Mouse (Mus musculus): ENCODE data around the gene Ptprd. TPM values are rescaled to one million over a fixed set of nuclear protein-coding genes. Genes with fewer than 3 reads are reported as not detected.

Gene Ptprd
- polyA plus RNA-seq, 1 experiment, result 7.8 TPM

DNA sequence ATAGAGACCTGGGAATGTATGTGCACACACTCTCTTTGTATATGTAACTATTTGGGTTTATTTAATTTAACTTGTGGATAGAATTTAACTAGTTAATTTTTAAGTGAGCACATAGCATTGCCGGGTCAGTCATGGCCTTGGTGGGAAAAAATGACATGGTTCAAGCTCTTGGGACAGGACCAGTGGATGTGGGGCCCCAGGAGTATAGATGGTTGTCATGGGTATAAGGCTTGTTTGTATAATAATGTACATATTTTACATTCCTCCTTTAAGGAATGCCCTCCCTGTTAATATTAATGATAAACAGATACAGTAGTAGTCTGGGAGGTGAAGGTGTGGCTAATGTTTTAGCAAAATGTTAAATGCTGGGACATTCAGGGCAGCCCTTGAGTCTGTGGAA, 962.8 kb downstream of the Ptprd start:
- DNase-seq (ENCODE audit: low read depth), result no peak

DNA sequence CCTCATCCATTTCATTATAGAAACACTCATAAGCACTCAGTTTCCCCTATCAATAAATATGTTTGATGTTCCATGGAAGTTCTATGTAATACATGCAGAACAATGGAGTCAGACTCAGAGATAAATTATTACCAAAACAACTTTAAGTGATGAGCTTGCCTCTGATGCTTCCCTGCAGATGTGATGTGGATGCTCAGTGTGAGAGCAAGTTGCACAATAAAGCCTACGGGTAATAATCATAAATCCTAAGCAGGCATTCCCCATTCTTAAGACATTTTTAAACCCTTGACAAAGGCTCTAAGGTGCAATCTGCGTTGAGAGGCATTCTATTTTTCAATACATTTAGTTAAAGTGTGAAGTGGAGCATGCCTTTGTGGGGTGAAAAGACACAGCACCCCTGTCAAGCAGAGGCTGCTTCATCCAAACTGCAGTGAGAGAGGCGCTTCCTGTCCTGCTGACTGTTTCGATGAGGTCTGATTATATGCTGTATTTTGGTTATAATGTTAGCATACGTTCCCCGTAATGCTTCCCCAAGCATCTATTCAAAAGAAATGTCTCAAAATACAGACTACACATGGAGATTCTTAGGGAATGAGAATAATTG, 969.8 kb downstream of the Ptprd start:
- DNase-seq (ENCODE audit: low read depth), result no peak

DNA sequence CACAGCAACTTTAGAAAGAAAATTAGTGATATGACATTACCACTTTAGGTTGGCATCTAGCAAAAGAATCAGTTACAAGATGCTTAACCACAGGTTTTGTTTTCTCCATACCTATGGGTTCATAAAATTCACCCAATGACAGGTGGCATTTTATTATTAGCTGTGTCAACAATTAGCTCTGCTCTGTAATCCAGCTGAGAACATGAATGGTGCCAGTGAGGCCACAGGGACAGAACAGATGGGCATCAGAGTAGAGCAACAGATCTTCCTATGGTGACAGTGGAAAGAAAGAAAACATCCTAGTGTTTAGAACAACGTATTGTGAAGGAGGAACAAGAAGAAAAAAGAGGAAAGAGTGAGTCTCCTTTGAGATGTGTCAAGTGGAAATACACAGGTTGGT, 973.6 kb downstream of the Ptprd start:
- no peak for DNase-seq (ENCODE audit: low read depth)

DNA sequence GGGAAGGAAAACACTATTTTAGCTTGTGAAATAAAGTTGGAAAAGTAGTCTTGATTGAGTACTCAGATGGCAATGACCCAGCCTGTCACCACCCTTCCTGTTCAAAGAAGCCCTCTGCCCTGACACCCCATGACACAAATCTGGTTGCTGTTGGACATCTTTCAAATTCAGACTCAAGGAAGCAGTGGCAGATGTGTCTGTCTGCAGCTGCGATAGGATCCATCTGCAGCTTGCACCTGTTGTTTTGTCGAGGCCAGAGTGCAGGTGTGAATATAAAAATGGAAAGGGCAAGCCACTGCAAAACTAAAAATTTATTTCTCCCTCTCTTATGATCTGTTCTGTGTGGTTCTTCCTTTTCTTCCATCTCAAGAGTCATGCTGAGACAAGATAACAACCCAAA, 978.5 kb downstream of the Ptprd start:
- no peak for DNase-seq (ENCODE audit: low read depth)

DNA sequence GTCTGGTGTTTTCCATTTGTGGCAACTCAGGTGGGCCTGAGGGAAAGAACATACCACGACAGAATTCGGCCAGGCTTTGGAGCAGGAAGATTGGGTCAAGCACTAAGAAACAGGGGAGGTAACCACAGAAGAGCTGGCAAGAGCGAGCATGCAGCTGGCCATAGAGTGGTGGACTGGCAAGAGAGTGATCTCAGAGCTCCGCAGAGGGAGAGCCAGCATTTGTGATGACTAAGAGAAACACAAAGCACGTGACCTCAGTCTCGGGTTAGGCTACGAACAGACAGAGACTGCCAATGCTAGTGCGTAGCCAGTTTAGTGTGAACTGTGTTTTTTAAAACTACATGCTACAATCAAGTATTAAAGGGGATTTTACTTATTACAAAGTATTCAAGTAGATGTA, 1042.9 kb downstream of the Ptprd start:
- DNase-seq (ENCODE audit: low read depth), result no peak

DNA sequence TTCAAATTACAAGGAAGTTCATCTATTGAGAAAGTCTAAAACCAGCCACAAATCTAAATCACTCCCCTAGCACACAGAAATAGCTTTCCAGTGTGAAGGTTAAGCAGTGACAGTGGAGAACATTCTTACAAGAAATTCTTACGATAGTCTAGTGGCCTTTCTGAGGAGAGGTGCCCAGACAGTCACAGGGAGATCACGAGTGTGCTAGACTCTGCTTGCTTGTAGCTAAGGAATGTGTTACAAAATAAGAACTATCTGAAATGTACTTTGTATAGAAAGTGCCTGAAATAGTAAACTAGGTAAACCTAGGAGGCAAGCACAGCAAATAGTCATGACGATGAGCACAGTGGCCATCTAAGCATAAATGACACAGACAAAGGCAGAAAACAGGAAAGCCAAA, 1054.2 kb downstream of the Ptprd start:
- no peak for DNase-seq (ENCODE audit: low read depth)

DNA sequence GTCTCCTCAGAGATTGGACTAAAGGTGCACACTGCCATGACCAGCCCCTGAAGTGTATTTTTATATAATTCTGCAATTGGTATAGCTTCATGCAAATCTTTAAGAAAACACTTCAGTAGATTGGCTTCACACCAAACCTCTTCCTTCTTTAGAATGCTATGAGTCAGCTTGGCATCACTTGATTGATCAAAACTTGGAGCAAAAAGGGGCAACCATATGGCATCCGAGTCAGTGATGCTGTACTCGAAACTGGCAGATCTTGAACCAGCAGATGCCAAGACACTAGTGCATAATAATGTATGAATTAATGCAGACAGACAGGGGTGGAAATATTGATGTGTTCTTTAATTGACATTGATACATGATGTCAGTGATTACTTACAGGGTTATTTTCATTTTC, 1056.2 kb downstream of the Ptprd start:
- no peak for DNase-seq (ENCODE audit: low read depth)

DNA sequence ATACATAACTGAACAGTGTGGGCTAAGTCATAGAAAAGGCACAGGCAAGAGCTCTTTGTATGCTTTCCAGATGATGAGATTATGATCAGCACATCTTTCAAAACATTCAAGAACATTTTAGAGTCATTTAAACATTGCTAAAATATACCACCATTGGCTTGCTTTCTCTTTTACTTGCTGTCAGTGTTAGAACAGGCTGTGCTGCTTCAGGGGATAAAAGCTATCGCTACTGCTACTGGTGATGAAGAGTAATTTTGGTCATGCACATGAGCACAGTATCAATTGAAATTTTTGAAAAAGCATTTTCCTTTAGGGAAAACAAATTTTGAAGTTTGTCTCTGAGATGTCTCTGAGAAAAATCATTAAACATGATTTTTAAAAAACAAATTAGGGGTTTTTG, 1056.7 kb downstream of the Ptprd start:
- DNase-seq (ENCODE audit: low read depth), result no peak

DNA sequence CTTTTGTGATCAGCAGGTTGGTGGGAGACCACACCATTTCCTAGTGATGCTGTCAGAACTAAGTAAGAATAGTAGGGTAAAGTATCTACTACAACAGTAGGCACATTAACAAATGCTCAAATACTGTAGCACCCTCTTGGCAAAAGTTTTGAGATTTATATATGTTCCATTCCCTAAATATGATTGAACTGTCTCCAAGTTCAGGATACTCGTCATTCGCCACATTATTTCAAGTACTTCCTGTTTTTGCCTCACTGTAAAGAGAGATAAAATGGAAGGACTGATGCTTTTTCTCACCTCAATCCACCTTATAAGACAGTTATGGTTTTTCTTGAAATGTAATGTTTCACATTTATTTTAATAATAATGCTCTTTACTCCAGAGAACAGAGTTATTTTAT, 1086.9 kb downstream of the Ptprd start:
- no peak for DNase-seq (ENCODE audit: low read depth)

DNA sequence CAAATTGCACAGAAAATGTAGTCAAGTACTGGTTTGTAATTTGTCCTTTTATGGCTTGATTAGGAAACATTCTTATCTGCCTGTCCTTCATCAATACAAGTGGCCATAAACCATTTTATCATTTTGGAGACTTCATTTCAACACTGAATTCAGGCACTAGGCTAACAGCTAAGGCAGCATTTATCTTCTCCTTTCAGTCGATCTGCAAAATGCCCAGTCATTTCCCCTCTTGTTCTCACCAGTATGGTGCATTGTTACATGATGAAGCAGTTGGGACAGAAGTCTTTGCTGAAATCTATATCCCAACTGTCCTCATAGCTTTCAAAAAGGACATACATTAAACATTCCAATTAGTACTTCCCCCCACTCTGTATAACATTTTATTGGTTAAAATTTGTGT, 1100.9 kb downstream of the Ptprd start:
- DNase-seq (ENCODE audit: low read depth), result no peak

DNA sequence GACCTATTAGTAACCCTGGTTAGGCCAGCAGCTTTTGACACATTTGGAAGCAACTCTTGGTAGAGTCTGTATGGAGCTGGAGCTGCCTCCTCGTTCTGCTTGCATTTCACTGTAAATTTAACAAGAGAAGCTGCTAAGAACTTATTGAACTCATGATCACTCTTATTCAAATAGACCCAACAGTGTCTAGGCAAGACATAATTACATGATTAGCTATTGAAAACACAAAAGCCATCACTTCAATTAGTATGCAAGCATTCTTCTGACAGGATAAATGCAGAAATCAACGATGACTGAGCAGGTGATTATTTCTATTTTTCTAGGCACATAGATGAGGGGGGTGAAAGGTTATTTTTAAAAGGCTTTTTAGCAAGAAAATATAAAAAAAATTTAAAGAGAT, 1104.5 kb downstream of the Ptprd start:
- DNase-seq (ENCODE audit: low read depth), result no peak

DNA sequence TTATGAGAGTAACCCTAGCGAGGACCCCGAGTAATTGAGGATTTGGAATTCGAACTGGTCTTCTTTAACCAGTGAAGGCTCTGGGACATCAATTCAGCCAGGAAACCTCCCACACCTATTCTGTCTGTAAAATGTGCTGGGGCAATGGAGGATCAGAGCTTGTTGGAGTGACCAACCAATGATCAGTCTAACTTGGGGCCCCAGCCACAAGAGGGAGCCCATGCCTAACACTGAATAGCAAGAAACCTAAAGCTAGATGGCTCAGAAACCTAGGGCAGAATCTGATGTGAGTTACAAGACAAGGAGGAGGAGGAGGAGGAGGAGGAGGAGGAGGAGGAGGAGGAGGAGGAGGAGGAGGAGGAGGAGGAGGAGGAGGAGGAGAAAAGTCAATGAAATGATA, 1128.6 kb downstream of the Ptprd start:
- no peak for DNase-seq (ENCODE audit: low read depth)

DNA sequence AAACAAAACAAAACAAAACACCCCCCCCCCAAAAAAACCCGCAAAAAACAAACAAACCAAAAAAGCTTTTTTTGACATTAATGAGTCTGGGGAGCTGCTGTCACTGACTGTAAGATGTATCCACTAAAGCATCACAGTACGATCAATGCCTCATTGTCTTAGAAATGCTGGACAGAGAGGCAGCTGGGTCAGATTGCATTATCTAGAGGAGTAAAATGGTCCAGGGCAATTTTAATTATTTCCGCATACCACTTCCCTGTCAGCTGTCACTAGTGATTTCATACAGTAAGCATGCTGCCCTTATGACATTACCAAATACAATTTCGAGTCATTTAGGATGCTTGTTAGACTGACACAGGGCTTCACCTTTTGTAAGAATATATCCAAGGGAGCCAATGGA, 1134.2 kb downstream of the Ptprd start:
- no peak for DNase-seq (ENCODE audit: low read depth)

DNA sequence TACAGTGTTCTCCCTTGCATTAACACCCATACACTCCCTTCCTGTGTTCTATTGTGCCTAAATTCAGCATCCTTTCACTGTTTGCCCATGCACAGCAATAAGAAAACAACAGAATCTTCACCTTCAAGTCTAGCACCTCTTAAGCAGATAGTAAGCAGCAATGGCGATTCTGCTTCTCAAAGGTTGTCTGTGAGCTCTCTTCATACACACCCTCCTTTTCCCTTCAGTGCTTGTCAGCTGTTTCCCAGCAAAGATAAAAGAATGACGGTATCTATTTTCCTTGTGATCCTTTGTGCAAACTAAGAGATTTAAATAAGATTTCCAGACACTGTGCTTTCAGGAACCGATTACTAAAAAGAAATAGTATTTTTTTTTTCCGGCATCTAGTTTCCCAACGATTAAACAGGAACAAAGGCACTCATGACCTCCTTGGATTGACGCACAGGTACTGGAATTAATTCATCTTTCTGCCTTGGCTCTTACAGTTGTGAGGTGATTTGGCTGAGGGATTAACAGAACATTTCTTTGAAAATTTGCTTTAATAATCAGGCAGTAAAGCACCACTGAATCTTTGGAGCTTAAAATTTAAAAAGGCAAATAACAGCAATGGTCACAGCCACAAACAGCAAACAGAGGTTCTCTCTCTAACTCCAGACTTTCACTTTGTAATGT, 1161.1 kb downstream of the Ptprd start:
- no peak for DNase-seq (ENCODE audit: low read depth)

DNA sequence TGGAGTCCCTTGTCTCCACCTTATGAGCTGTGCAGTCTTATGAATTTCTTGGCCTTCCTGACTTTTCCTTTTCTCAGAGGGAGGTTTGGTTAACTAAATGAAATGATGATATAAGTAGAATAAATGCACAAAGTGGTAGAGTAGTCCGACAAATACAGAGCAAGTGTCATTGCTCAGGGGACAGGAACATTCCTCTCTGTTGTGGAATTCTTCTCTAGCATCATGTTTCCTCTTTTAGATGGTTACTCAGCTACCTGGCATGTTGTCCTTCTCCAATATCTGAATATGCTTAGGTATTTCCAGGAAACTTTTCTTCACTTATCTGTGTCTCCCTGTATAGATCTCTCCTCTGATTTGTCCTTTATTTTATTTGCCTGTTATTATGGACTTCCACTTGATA, 1207.3 kb downstream of the Ptprd start:
- no peak for DNase-seq (ENCODE audit: low read depth)

DNA sequence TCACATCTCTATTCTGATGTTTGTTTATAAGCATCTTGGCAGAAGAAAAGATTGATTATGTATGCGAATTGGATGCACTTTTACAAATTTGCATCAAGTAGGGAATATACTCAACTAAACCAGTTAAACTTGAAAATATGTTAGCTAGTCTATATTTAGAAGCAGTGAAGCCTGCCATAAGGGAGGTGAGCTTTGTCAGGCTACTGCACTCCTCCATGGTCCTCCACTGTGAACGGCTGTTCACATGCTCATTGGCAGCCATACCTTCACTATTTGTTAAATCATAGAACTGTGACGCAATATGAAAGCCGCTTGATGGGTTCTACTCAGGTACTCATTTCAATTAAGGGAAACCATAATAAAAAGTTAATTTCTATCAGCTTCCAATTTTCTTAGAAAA, 1215.6 kb downstream of the Ptprd start:
- no peak for DNase-seq (ENCODE audit: low read depth)

DNA sequence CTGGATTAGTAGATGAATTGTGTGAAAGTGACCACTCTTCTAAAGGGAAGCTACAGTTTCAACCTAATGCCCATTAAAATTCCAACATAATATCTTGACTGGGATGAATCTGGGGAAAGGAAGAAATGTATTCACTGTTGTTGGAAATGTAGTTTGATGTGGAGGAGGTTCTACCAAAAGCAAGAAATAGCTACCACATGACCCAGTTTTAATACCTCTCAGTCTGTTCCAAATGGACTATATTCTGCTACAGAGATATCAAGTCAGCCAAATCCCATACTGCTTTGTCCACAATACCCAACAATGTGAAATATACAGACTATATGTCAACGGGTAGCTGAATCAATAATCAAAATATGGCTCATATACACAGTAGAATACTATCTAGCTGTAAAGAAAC, 1221.8 kb downstream of the Ptprd start:
- no peak for DNase-seq (ENCODE audit: low read depth)

DNA sequence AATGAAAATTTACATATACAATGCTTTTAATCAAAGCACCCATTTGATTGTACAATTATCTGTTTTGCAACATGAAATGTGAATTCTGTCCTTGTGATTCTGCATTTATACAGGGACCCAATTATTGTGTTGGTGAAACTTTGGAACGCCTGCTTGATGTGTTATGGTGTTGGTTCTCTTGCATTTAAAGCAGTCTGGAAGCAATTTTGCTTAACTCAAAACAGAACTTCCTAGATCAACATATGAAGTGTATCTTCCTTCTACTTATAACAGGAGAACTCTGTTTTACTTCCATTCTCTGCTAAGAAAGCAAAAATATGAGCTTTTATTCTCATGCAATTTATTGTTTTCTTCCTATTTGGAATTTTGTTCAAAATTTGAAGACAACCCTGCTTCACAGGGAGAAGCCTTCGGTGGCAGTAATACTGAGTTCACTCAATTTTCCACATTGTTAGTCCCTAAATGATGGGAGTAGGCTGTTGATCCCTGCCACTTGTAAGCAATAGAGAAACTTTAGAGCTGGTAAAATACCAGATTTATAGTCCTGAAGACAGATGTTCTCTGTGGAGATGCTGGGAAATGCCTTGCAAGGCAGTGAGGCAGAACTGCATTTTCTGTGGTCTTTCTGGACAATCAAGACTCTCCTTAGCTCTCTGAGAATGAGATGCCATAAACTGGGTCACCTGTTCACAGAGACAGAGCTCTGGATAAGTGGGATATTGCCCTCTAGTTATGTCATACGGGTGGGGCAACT, 1234.5 kb downstream of the Ptprd start:
- DNase-seq (ENCODE audit: low read depth), result no peak

DNA sequence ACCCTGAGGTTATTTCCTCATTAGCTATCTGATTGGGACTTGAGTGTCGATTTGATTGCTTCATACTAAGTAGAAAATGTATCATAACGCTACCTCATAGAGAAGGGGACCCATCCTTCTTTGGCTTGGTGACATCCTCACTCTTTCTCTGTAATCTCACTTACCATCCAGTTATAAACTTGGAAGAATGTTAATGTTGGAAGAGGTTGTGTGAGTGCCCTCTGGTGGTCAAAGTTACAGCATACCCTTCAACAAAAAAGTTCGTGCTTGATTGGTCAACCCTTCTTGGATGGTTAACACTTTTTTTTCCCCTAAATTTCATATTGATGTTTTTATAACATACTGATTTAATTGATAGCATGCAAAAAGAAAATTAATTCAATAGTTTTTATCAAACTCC, 1263.5 kb downstream of the Ptprd start:
- no peak for DNase-seq (ENCODE audit: low read depth)

DNA sequence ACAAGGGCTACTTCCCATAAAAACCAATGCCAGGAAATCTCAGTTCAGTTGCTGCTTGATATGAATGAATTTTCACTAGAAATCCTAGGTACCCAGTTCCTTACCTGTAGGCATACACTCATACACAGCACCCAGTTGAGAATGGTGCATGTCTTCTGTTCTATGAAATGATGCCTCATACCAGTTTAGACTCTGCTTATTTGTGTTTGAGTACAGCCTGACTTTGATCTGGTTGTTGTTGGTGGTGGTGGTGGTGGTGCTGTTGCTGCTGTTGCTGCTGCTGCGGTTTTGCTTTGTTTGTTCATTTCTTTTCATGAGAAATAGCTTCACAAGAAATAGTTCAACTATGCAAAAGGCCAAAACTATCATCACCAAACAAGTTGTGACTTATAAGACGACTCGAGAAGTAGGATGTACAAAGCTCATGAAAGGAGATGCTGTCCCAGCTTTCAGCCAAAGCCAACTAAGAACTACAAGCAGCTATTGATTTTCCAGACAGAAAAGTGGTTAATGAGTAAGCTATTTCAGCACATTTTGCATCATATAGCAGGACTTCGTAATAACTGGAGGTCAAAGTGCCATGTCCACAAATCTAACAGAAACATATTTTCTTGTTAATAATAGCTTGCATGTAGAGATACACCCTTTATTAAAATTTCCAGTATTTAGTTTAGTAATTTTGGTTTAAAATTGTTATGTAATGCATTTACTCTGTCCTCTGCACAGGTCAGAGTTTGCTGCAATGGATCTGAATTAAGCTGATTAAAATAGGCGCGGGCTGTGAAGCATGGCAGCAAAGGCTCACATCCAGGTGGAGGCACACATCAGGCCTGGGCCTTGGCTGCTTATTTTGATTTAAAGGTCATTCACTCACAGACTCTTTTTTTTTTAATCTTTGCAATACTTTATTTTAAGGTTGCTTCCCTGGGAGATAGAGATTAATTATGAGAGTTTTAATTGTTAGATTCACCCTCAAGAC, 1270.1 kb downstream of the Ptprd start:
- no peak for DNase-seq (ENCODE audit: low read depth)

DNA sequence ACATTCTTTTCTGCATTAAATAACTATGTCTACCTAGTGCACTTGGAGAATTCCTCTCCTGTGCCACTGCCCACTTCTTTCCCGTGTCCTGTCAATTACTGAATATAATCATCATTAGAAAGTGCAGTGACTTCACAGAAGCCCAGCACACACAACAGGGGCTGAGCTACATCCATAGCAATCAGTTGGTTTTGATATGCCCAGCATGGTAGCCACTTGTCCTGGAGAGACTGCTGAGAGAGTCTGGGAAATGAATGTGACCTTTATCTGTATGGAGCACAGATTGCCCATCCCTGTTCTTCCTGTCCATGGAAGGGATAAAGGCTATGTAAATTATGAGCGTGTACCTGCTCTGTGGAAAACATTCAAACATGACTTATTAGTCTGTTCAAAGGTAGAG, 1280.2 kb downstream of the Ptprd start:
- DNase-seq (ENCODE audit: low read depth), result no peak

DNA sequence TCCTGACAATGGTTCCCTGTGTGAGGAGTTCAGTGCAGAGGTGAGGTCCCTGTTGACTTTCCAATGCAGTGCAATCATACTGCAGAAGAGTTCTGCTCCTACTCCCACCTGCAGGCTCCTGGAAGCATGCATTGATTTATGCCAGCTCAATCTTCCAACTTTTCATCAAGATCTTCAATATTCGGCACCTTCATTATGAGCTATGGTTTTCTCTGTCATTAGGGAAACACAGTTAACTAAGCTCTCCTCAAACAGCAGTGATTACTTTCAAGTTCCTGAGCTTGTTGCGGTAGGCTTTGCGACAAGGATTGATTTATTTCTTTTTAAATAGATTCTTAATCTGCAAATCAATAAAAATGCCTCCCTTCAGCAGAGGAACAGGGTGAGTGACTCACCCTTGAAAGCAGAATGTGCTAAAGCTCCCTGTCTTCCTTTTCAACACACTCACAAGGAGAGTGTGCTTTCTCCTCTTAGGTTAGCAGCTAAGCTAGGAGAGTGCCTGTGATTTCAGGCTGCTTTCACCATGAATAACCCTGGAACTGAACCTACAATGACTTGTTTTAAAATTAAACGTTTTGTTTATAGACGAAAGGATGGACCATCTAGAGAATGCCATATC, 1298.1 kb downstream of the Ptprd start:
- no peak for DNase-seq (ENCODE audit: low read depth)
